Mouse (Mus musculus): ENCODE results near the gene Fzd4. TPM values are rescaled to one million over a fixed set of nuclear protein-coding genes. Genes with fewer than 3 reads are reported as not detected.

Fzd4 gene
- polyA plus RNA-seq, 1 experiment, result 0.60 TPM

GRCm38 (mm10) chr7:89382892-89383291 is 21.3 kb upstream of the Fzd4 start:
- H3K36me3 ChIP-seq (ENCODE audit: control insufficient read depth, insufficient read depth), result no peaks in the 10 kb centered on the region
- no peak overlapping the region for H3K4me3 ChIP-seq (ENCODE audit: insufficient read depth, poor library complexity, severe bottlenecking)
- no peaks in the 10 kb centered on the region for H3K27me3 ChIP-seq (ENCODE audit: control insufficient read depth, insufficient read depth, insufficient read length)
- no peaks in the 10 kb centered on the region for H3K79me3 ChIP-seq (ENCODE audit: low read depth)
- no peak overlapping the region for H3ac ChIP-seq (ENCODE audit: control insufficient read depth, insufficient read length, low read depth)
- H3K79me2 ChIP-seq (ENCODE audit: control insufficient read depth, insufficient read depth), result no peaks in the 10 kb centered on the region
- no peak for TF ChIP-seq FOSL1 (IDR thresholded peaks at IDR 0.05; ENCODE audit: insufficient read depth, low read length, poor library complexity, severe bottlenecking)
- TF ChIP-seq USF1 (IDR thresholded peaks at IDR 0.05; ENCODE audit: low read depth), result no peak
- TF ChIP-seq MAX (IDR thresholded peaks at IDR 0.05), result no peak
- no peak for TF ChIP-seq CEBPB (IDR thresholded peaks at IDR 0.05; ENCODE audit: low read depth)
- TF ChIP-seq MYOD1 (IDR thresholded peaks at IDR 0.05; ENCODE audit: control insufficient read depth, insufficient read length, low read depth), result no peak
- no peak for TF ChIP-seq MYOG (IDR thresholded peaks at IDR 0.05; ENCODE audit: control insufficient read depth, extremely low read depth, insufficient read length)
- TF ChIP-seq CTCF (IDR thresholded peaks at IDR 0.05; ENCODE audit: control insufficient read depth, insufficient read depth, insufficient read length), result no peak

- no peaks in the 10 kb centered on the region for H3K27me3 ChIP-seq (ENCODE audit: control insufficient read depth, insufficient read depth, insufficient read length)
- no peaks in the 10 kb centered on the region for H3K36me3 ChIP-seq (ENCODE audit: control insufficient read depth, insufficient read depth)
- TF ChIP-seq MAX (IDR thresholded peaks at IDR 0.05), result no peak
- no peak for TF ChIP-seq MYOD1 (IDR thresholded peaks at IDR 0.05; ENCODE audit: control insufficient read depth, insufficient read length, low read depth)
- no peak for TF ChIP-seq CTCF (IDR thresholded peaks at IDR 0.05; ENCODE audit: control insufficient read depth, insufficient read depth, insufficient read length)
- no peak for TF ChIP-seq USF1 (IDR thresholded peaks at IDR 0.05; ENCODE audit: low read depth)
- H3K79me2 ChIP-seq (ENCODE audit: control insufficient read depth, insufficient read depth), result no peaks in the 10 kb centered on the region
- H3K4me3 ChIP-seq (ENCODE audit: insufficient read depth, poor library complexity, severe bottlenecking), result no peak overlapping the region
- no peak overlapping the region for H3ac ChIP-seq (ENCODE audit: control insufficient read depth, insufficient read length, low read depth)
- no peaks in the 10 kb centered on the region for H3K79me3 ChIP-seq (ENCODE audit: low read depth)
Observed at GRCm38 (mm10) chr7:89388981-89389380, 15.2 kb upstream of the Fzd4 start.

- Histone ChIP-seq H3K79me2 (ENCODE audit: control insufficient read depth, insufficient read depth) (no peaks in the 10 kb centered on the region), H3K36me3 (ENCODE audit: control insufficient read depth, insufficient read depth) (no peaks in the 10 kb centered on the region), H3ac (ENCODE audit: control insufficient read depth, insufficient read length, low read depth) (no peak overlapping the region), H3K4me3 (ENCODE audit: insufficient read depth, poor library complexity, severe bottlenecking) (no peak overlapping the region), H3K27me3 (ENCODE audit: control insufficient read depth, insufficient read depth, insufficient read length) (no peaks in the 10 kb centered on the region), H3K79me3 (ENCODE audit: low read depth) (no peaks in the 10 kb centered on the region)
- no peak for TF ChIP-seq MAX (IDR thresholded peaks at IDR 0.05)
- no peak for TF ChIP-seq USF1 (IDR thresholded peaks at IDR 0.05; ENCODE audit: low read depth)
- no peak for TF ChIP-seq FOSL1 (IDR thresholded peaks at IDR 0.05; ENCODE audit: insufficient read depth, low read length, poor library complexity, severe bottlenecking)
- TF ChIP-seq MYOG (IDR thresholded peaks at IDR 0.05; ENCODE audit: control insufficient read depth, extremely low read depth, insufficient read length), result no peak
- TF ChIP-seq CEBPB (IDR thresholded peaks at IDR 0.05; ENCODE audit: low read depth), result no peak
- TF ChIP-seq CTCF (IDR thresholded peaks at IDR 0.05; ENCODE audit: control insufficient read depth, insufficient read depth, insufficient read length), result no peak
- no peak for TF ChIP-seq MYOD1 (IDR thresholded peaks at IDR 0.05; ENCODE audit: control insufficient read depth, insufficient read length, low read depth)
Observed at GRCm38 (mm10) chr7:89390660-89391059, 13.5 kb upstream of the Fzd4 start.

- no peaks in the 10 kb centered on the region for H3K79me3 ChIP-seq (ENCODE audit: low read depth)
- no peak overlapping the region for H3ac ChIP-seq (ENCODE audit: control insufficient read depth, insufficient read length, low read depth)
- no peaks in the 10 kb centered on the region for H3K36me3 ChIP-seq (ENCODE audit: control insufficient read depth, insufficient read depth)
- TF ChIP-seq FOSL1 (IDR thresholded peaks at IDR 0.05; ENCODE audit: insufficient read depth, low read length, poor library complexity, severe bottlenecking) (no peak), MYOG (IDR thresholded peaks at IDR 0.05; ENCODE audit: control insufficient read depth, extremely low read depth, insufficient read length) (no peak), CEBPB (IDR thresholded peaks at IDR 0.05; ENCODE audit: low read depth) (no peak), MYOD1 (IDR thresholded peaks at IDR 0.05; ENCODE audit: control insufficient read depth, insufficient read length, low read depth) (no peak), CTCF (IDR thresholded peaks at IDR 0.05; ENCODE audit: control insufficient read depth, insufficient read depth, insufficient read length) (no peak), MAX (IDR thresholded peaks at IDR 0.05) (no peak), USF1 (IDR thresholded peaks at IDR 0.05; ENCODE audit: low read depth) (no peak)
- H3K4me3 ChIP-seq (ENCODE audit: insufficient read depth, poor library complexity, severe bottlenecking), result no peak overlapping the region
- H3K79me2 ChIP-seq (ENCODE audit: control insufficient read depth, insufficient read depth), result no peaks in the 10 kb centered on the region
- no peaks in the 10 kb centered on the region for H3K27me3 ChIP-seq (ENCODE audit: control insufficient read depth, insufficient read depth, insufficient read length)
Observed at GRCm38 (mm10) chr7:89391281-89391680, 12.9 kb upstream of the Fzd4 start.

- Histone ChIP-seq H3K79me2 (ENCODE audit: control insufficient read depth, insufficient read depth) (no peaks in the 10 kb centered on the region), H3K27me3 (ENCODE audit: control insufficient read depth, insufficient read depth, insufficient read length) (no peaks in the 10 kb centered on the region), H3K36me3 (ENCODE audit: control insufficient read depth, insufficient read depth) (no peaks in the 10 kb centered on the region), H3ac (ENCODE audit: control insufficient read depth, insufficient read length, low read depth) (no peak overlapping the region), H3K79me3 (ENCODE audit: low read depth) (no peaks in the 10 kb centered on the region), H3K4me3 (ENCODE audit: insufficient read depth, poor library complexity, severe bottlenecking) (no peak overlapping the region)
- TF ChIP-seq FOSL1 (IDR thresholded peaks at IDR 0.05; ENCODE audit: insufficient read depth, low read length, poor library complexity, severe bottlenecking), result no peak
- no peak for TF ChIP-seq CEBPB (IDR thresholded peaks at IDR 0.05; ENCODE audit: low read depth)
- no peak for TF ChIP-seq CTCF (IDR thresholded peaks at IDR 0.05; ENCODE audit: control insufficient read depth, insufficient read depth, insufficient read length)
- TF ChIP-seq MYOG (IDR thresholded peaks at IDR 0.05; ENCODE audit: control insufficient read depth, extremely low read depth, insufficient read length), result no peak
- TF ChIP-seq MAX (IDR thresholded peaks at IDR 0.05), result no peak
- TF ChIP-seq USF1 (IDR thresholded peaks at IDR 0.05; ENCODE audit: low read depth), result no peak
- no peak for TF ChIP-seq MYOD1 (IDR thresholded peaks at IDR 0.05; ENCODE audit: control insufficient read depth, insufficient read length, low read depth)
Observed at GRCm38 (mm10) chr7:89391831-89392230, 12.3 kb upstream of the Fzd4 start.

- Histone ChIP-seq H3K79me2 (ENCODE audit: control insufficient read depth, insufficient read depth) (no peaks in the 10 kb centered on the region), H3K4me3 (ENCODE audit: insufficient read depth, poor library complexity, severe bottlenecking) (no peak overlapping the region), H3K27me3 (ENCODE audit: control insufficient read depth, insufficient read depth, insufficient read length) (no peaks in the 10 kb centered on the region), H3K79me3 (ENCODE audit: low read depth) (no peaks in the 10 kb centered on the region), H3K36me3 (ENCODE audit: control insufficient read depth, insufficient read depth) (no peaks in the 10 kb centered on the region), H3ac (ENCODE audit: control insufficient read depth, insufficient read length, low read depth) (no peak overlapping the region)
- TF ChIP-seq MYOG (IDR thresholded peaks at IDR 0.05; ENCODE audit: control insufficient read depth, extremely low read depth, insufficient read length) (no peak), MAX (IDR thresholded peaks at IDR 0.05) (no peak), FOSL1 (IDR thresholded peaks at IDR 0.05; ENCODE audit: insufficient read depth, low read length, poor library complexity, severe bottlenecking) (no peak), USF1 (IDR thresholded peaks at IDR 0.05; ENCODE audit: low read depth) (no peak), CTCF (IDR thresholded peaks at IDR 0.05; ENCODE audit: control insufficient read depth, insufficient read depth, insufficient read length) (no peak), CEBPB (IDR thresholded peaks at IDR 0.05; ENCODE audit: low read depth) (no peak), MYOD1 (IDR thresholded peaks at IDR 0.05; ENCODE audit: control insufficient read depth, insufficient read length, low read depth) (no peak)
Observed at GRCm38 (mm10) chr7:89392388-89392787, 11.8 kb upstream of the Fzd4 start.
